ENCODE assay signal across 38 mouse cellular contexts in genomic region chr4:96622474-96622873, GRCm38 (mm10). TPM values are rescaled to one million over a fixed set of nuclear protein-coding genes. Genes with fewer than 3 reads are reported as not detected.
"Had no signal": no experiment of that assay in that cellular context is flagged by ENCODE, and none has a peak within 500 bp of the region (broad histone marks: within the 10 kb centered on the region; RNA-seq: fewer than 3 reads in every experiment).

No protein-coding gene starts in this region.

- H3K27me3 ChIP-seq: heart, embryonic 13.5 days; heart, embryonic 15.5 days; hindbrain, embryonic 13.5 days; hindbrain, embryonic 15.5 days; kidney, embryonic 15.5 days; limb, embryonic 13.5 days; limb, embryonic 15.5 days; liver, embryonic 13.5 days; liver, embryonic 15.5 days had no signal

- H3K36me3 ChIP-seq: heart, embryonic 13.5 days; heart, embryonic 15.5 days; hindbrain, embryonic 13.5 days; hindbrain, embryonic 15.5 days; kidney, embryonic 15.5 days; limb, embryonic 13.5 days; limb, embryonic 15.5 days; liver, embryonic 13.5 days; liver, embryonic 15.5 days had no signal

- H3K4me1 ChIP-seq: heart, embryonic 13.5 days; heart, embryonic 15.5 days; hindbrain, embryonic 13.5 days; hindbrain, embryonic 15.5 days; kidney, embryonic 15.5 days; limb, embryonic 13.5 days; limb, embryonic 15.5 days; liver, embryonic 13.5 days; liver, embryonic 15.5 days had no signal

- DNase-seq: gastrocnemius, postnatal 14 days; gastrocnemius, postnatal 36 days; heart, adult 11 months; heart, adult 2 months; heart, postnatal 14 days; heart, postnatal 36 days; kidney, adult 11 months; kidney, postnatal 10 days; kidney, postnatal 36 days; layer of hippocampus, adult 9-11 months; layer of hippocampus, postnatal 36 days; left cerebral cortex, postnatal 4 days; liver, embryonic 13.5 days had no signal

- H3K9me3 ChIP-seq: heart, embryonic 15.5 days; hindbrain, embryonic 15.5 days; kidney, embryonic 15.5 days; limb, embryonic 13.5 days; limb, embryonic 15.5 days; liver, embryonic 13.5 days; liver, embryonic 15.5 days had no signal

- H3K4me2 ChIP-seq: heart, embryonic 11.5 days; heart, embryonic 13.5 days; heart, embryonic 15.5 days; hindbrain, embryonic 13.5 days; hindbrain, embryonic 15.5 days; kidney, embryonic 15.5 days; limb, embryonic 13.5 days; limb, embryonic 15.5 days; liver, embryonic 13.5 days; liver, embryonic 15.5 days had no signal

- H3K4me3 ChIP-seq: heart, adult 2 months; heart, embryonic 13.5 days; heart, embryonic 15.5 days; hindbrain, embryonic 13.5 days; hindbrain, embryonic 15.5 days; kidney, embryonic 15.5 days; limb, embryonic 13.5 days; limb, embryonic 15.5 days; liver, embryonic 13.5 days; liver, embryonic 15.5 days had no signal

- ATAC-seq: hindbrain, postnatal 0 days; intestine, embryonic 16.5 days had no signal

- H3K27ac ChIP-seq: heart, adult 2 months; heart, embryonic 13.5 days; heart, embryonic 15.5 days; hindbrain, embryonic 13.5 days; hindbrain, embryonic 15.5 days; hindbrain, postnatal 0 days; kidney, embryonic 15.5 days; limb, embryonic 13.5 days; limb, embryonic 15.5 days; liver, embryonic 13.5 days; liver, embryonic 15.5 days had no signal

- H3K9ac ChIP-seq: heart, embryonic 13.5 days; heart, embryonic 15.5 days; hindbrain, embryonic 13.5 days; hindbrain, embryonic 15.5 days; kidney, embryonic 15.5 days; limb, embryonic 13.5 days; limb, embryonic 15.5 days; liver, embryonic 13.5 days; liver, embryonic 15.5 days had no signal

RNA-seq across cellular contexts. Expression of gene Cyp2j5, which starts 41.5 kb away (rescaled TPM):
- total RNA-seq: gastrocnemius, adult 8-10 months; gastrocnemius, postnatal 14 days; gastrocnemius, postnatal 36 days; heart, adult 2 months; heart, postnatal 14 days; heart, postnatal 36 days; hematopoietic stem cell, adult 5-6 weeks; hindbrain, postnatal 0 days; layer of hippocampus, adult 18-20 months; layer of hippocampus, postnatal 14 days; layer of hippocampus, postnatal 36 days; left cerebral cortex, adult 18-20 months; left cerebral cortex, adult 8-10 months; left cerebral cortex, postnatal 10 days; left cerebral cortex, postnatal 25 days; left cerebral cortex, postnatal 4 days had no signal
- polyA plus RNA-seq: gonadal fat pad, adult 2 months; heart, adult 2 months; heart, embryonic 11.5 days; heart, embryonic 13.5 days; heart, embryonic 15.5 days; heart, postnatal 0 days; hindbrain, embryonic 11.5 days; hindbrain, embryonic 13.5 days; hindbrain, embryonic 15.5 days; hindbrain, postnatal 0 days; intestine, embryonic 14.5 days; large intestine, adult 2 months; limb, embryonic 11.5 days; limb, embryonic 13.5 days; limb, embryonic 15.5 days had no signal
